Mouse (Mus musculus) kidney, postnatal 10 days (tissue): ENCODE data around the gene Smarca2.
A peak's percentile ranks its signal among the peaks of the same experiment; 100 is the strongest.

Experiments used
- DNase-seq: peaks from one replicate; pipeline ENCODE4 v3.0.0; 2021; ENCODE audit warnings: mixed read lengths

The Smarca2 gene

GRCm38 (mm10) chr19:26604755-26605300 is at the start of gene Smarca2:
Gene Smarca2 (plus strand): TSS chr19:26605050.
- DNase-seq: peak; percentile 99

GRCm38 (mm10) chr19:26564850-26565249 is 40.0 kb upstream of the Smarca2 start:
- DNase-seq: no peak

- DNase-seq: no peak
These were observed 38.7 kb upstream of the Smarca2 start for GRCm38 (mm10) chr19:26566109-26566508.

GRCm38 (mm10) chr19:26568236-26568635 is 36.6 kb upstream of the Smarca2 start:
- no peak for DNase-seq

- DNase-seq: no peak
These were observed 35.9 kb upstream of the Smarca2 start for GRCm38 (mm10) chr19:26568941-26569340.

GRCm38 (mm10) chr19:26569461-26569860 is 35.4 kb upstream of the Smarca2 start:
- DNase-seq: no peak

GRCm38 (mm10) chr19:26579645-26580044 is 25.2 kb upstream of the Smarca2 start:
- no peak for DNase-seq

- peak; percentile 18 for DNase-seq
These were observed 24.8 kb upstream of the Smarca2 start for GRCm38 (mm10) chr19:26580061-26580460.

GRCm38 (mm10) chr19:26594661-26595060 is 10.2 kb upstream of the Smarca2 start:
- DNase-seq: no peak

- DNase-seq: no peak
These were observed 3.4 kb upstream of the Smarca2 start for GRCm38 (mm10) chr19:26601459-26601858.

- no peak for DNase-seq
These were observed 1.5 kb upstream of the Smarca2 start for GRCm38 (mm10) chr19:26603296-26603860.

- DNase-seq: no peak
These were observed 720 bp upstream of the Smarca2 start for GRCm38 (mm10) chr19:26603906-26604754.

- DNase-seq: peak; percentile 78
These were observed 829 bp downstream of the Smarca2 start for GRCm38 (mm10) chr19:26605438-26606320.

- peak; percentile 74 for DNase-seq
These were observed 1.7 kb downstream of the Smarca2 start for GRCm38 (mm10) chr19:26606321-26607155.

- peak; percentile 83 for DNase-seq
These were observed 2.3 kb downstream of the Smarca2 start for GRCm38 (mm10) chr19:26607156-26607536.

GRCm38 (mm10) chr19:26607551-26608433 is 2.9 kb downstream of the Smarca2 start:
- peak; percentile 67 for DNase-seq

- DNase-seq: no peak
These were observed 3.6 kb downstream of the Smarca2 start for GRCm38 (mm10) chr19:26608434-26608812.

- DNase-seq: no peak
These were observed 4.8 kb downstream of the Smarca2 start for GRCm38 (mm10) chr19:26609637-26610036.

GRCm38 (mm10) chr19:26612995-26613394 is 8.1 kb downstream of the Smarca2 start:
- no peak for DNase-seq

- peak; percentile 21 for DNase-seq
These were observed 8.8 kb downstream of the Smarca2 start for GRCm38 (mm10) chr19:26613665-26614064.

GRCm38 (mm10) chr19:26616271-26616670 is 11.4 kb downstream of the Smarca2 start:
- no peak for DNase-seq
